Mouse (Mus musculus) hindbrain, embryonic 14.5 days (tissue): ENCODE measurements at regions not wholly inside any gene's neighbourhood (a gene's known extent, or its start where the extent isn't known, plus 50 kb on each side); places are given as distances from the start of the nearest gene placed in this dataset.
"Not testable (repeated sequence)": the region's sequence is repeated elsewhere in the genome, so short reads cannot be mapped to it uniquely, and the experiment has no call there.

Experiments
- ATAC-seq: fragments of 200-750 bp; cut with Nextera tagmentation; 2 replicates; pipeline ENCODE4 v1.8.0; 2017; ENCODE audit warnings: moderate number of reproducible peaks, mild to moderate bottlenecking, moderate TSS enrichment, moderate library complexity; ENCODE audit not compliant: low FRiP score
- DNase-seq: peaks from one replicate; pipeline ENCODE4 v3.0.0-alpha.2; 2015; ENCODE audit warnings: low spot score
- H3K27ac ChIP-seq: fragments of 300-500 bp; sonication (generic); 2 replicates; pipeline ENCODE4 v1.5.1; 2014; ENCODE audit warnings: mild to moderate bottlenecking, moderate library complexity
- H3K27me3 ChIP-seq: fragments of 300-500 bp; sonication (generic); 2 replicates; pipeline ENCODE4 v1.6.1; 2014; ENCODE audit warnings: mild to moderate bottlenecking, low read length, mixed read lengths; ENCODE audit not compliant: control insufficient read depth, insufficient read depth
- H3K36me3 ChIP-seq: fragments of 300-500 bp; sonication (generic); replicated peaks from 2 replicates; pipeline ENCODE4 v1.6.1; 2014; ENCODE audit not compliant: control insufficient read depth, insufficient read depth
- H3K4me1 ChIP-seq: fragments of 300-500 bp; sonication (generic); replicated peaks from 2 replicates; pipeline ENCODE4 v1.6.1; 2014; ENCODE audit warnings: antibody characterized with exemption, low read length, mixed read lengths; ENCODE audit not compliant: control insufficient read depth, insufficient read depth
- H3K4me2 ChIP-seq: fragments of 300-500 bp; sonication (generic); replicated peaks from 2 replicates; pipeline ENCODE4 v1.6.1; 2014; ENCODE audit warnings: mild to moderate bottlenecking, moderate library complexity
- H3K4me3 ChIP-seq: fragments of 300-500 bp; sonication (generic); replicated peaks from 2 replicates; pipeline ENCODE4 v1.5.1; 2014; ENCODE audit warnings: mild to moderate bottlenecking, low read length
- H3K9ac ChIP-seq: fragments of 300-500 bp; sonication (generic); 2 replicates; pipeline ENCODE4 v1.6.1; 2014
- H3K9me3 ChIP-seq: fragments of 300-500 bp; sonication (generic); 2 replicates; pipeline ENCODE4 v1.6.1; 2016; ENCODE audit warnings: low read length; ENCODE audit not compliant: control insufficient read depth
- WGBS: fragments of 180-500 bp; shearing (Covaris S2); extraction: QIAGEN DNeasy Blood & Tissue Kit; methylation state at CpG from one replicate; pipeline ENCODE4 v1.1.7; 2014; 5-methylcytosine and 5-hydroxymethylcytosine counted together

GRCm38 (mm10) chr13:58663316-58663715 is 52.6 kb upstream of the Slc28a3 start:
- H3K27ac ChIP-seq = no peak overlapping the region
- WGBS = 64% methylated on average over 4 of the region's 4 CpGs
- DNase-seq = no peak
- H3K4me2 ChIP-seq = no peak overlapping the region
- H3K9ac ChIP-seq = no peak overlapping the region
- H3K4me3 ChIP-seq = no peak overlapping the region
- H3K9me3 ChIP-seq = no peaks in the 10 kb centered on the region
- H3K4me1 ChIP-seq = no peaks in the 10 kb centered on the region
- no peaks in the 10 kb centered on the region for H3K36me3 ChIP-seq
- ATAC-seq = no peak
- no peaks in the 10 kb centered on the region for H3K27me3 ChIP-seq

- H3K27me3 ChIP-seq = no peaks in the 10 kb centered on the region
- 50% methylated on average over 21 of the region's 21 CpGs for WGBS
- H3K9ac ChIP-seq = no peak overlapping the region
- DNase-seq = no peak
- no peaks in the 10 kb centered on the region for H3K36me3 ChIP-seq
- H3K27ac ChIP-seq = no peak overlapping the region
- peak overlapping the region; percentile 30 for H3K4me2 ChIP-seq
- no peaks in the 10 kb centered on the region for H3K9me3 ChIP-seq
- no peak for ATAC-seq
- no peak overlapping the region for H3K4me3 ChIP-seq
- H3K4me1 ChIP-seq = no peaks in the 10 kb centered on the region
Measured at GRCm38 (mm10) chr13:58668664-58669063, 58.0 kb upstream of the Slc28a3 start.

- no peak for DNase-seq
- Histone ChIP-seq H3K4me2 (no peak overlapping the region), H3K36me3 (no peaks in the 10 kb centered on the region), H3K4me1 (no peaks in the 10 kb centered on the region), H3K9me3 (no peaks in the 10 kb centered on the region), H3K9ac (no peak overlapping the region), H3K27me3 (no peaks in the 10 kb centered on the region), H3K4me3 (no peak overlapping the region), H3K27ac (no peak overlapping the region)
- no peak for ATAC-seq
- 70% methylated on average over 9 of the region's 9 CpGs for whole genome bisulfite sequencing
Measured at GRCm38 (mm10) chr13:58670206-58670605, 59.5 kb upstream of the Slc28a3 start.

GRCm38 (mm10) chr13:58675611-58676010 is 64.9 kb upstream of the Slc28a3 start:
- not testable (repeated sequence) for H3K9ac ChIP-seq, H3K4me2 ChIP-seq, H3K27ac ChIP-seq, H3K27me3 ChIP-seq, DNase-seq, H3K4me3 ChIP-seq, H3K36me3 ChIP-seq, ATAC-seq, H3K9me3 ChIP-seq, H3K4me1 ChIP-seq
- 90% methylated on average over 1 of the region's 1 CpGs for WGBS

- H3K4me2 ChIP-seq = no peak overlapping the region
- no peak overlapping the region for H3K9ac ChIP-seq
- no peaks in the 10 kb centered on the region for H3K36me3 ChIP-seq
- H3K27me3 ChIP-seq = no peaks in the 10 kb centered on the region
- H3K27ac ChIP-seq = no peak overlapping the region
- no peaks in the 10 kb centered on the region for H3K9me3 ChIP-seq
- no peak overlapping the region for H3K4me3 ChIP-seq
- DNase-seq (no peak), ATAC-seq (no peak)
- no peaks in the 10 kb centered on the region for H3K4me1 ChIP-seq
- WGBS = 74% methylated on average over 7 of the region's 7 CpGs
Measured at GRCm38 (mm10) chr13:58677521-58677920, 66.8 kb upstream of the Slc28a3 start.

- Histone ChIP-seq H3K4me2 (no peak overlapping the region), H3K9ac (no peak overlapping the region), H3K4me1 (no peaks in the 10 kb centered on the region), H3K9me3 (no peaks in the 10 kb centered on the region), H3K27ac (no peak overlapping the region), H3K4me3 (no peak overlapping the region), H3K27me3 (no peaks in the 10 kb centered on the region), H3K36me3 (no peaks in the 10 kb centered on the region)
- 74% methylated on average over 6 of the region's 6 CpGs for WGBS
- ATAC-seq (no peak), DNase-seq (no peak)
Measured at GRCm38 (mm10) chr13:58679663-58680062, 69.0 kb upstream of the Slc28a3 start.

GRCm38 (mm10) chr13:58686822-58687221 is 76.1 kb upstream of the Slc28a3 start:
- H3K4me2 ChIP-seq = no peak overlapping the region
- H3K27ac ChIP-seq = no peak overlapping the region
- no peak overlapping the region for H3K4me3 ChIP-seq
- ATAC-seq (no peak), DNase-seq (no peak)
- H3K27me3 ChIP-seq = no peaks in the 10 kb centered on the region
- no peaks in the 10 kb centered on the region for H3K36me3 ChIP-seq
- no peaks in the 10 kb centered on the region for H3K4me1 ChIP-seq
- 75% methylated on average over 5 of the region's 5 CpGs for WGBS
- no peak overlapping the region for H3K9ac ChIP-seq
- H3K9me3 ChIP-seq = no peaks in the 10 kb centered on the region

- Histone ChIP-seq H3K9ac (no peak overlapping the region), H3K4me2 (no peak overlapping the region), H3K4me1 (no peaks in the 10 kb centered on the region), H3K9me3 (no peaks in the 10 kb centered on the region), H3K4me3 (no peak overlapping the region), H3K27ac (no peak overlapping the region), H3K36me3 (no peaks in the 10 kb centered on the region), H3K27me3 (no peaks in the 10 kb centered on the region)
- ATAC-seq (no peak), DNase-seq (no peak)
- WGBS = 76% methylated on average over 2 of the region's 2 CpGs
Measured at GRCm38 (mm10) chr13:58687609-58688008, 76.9 kb upstream of the Slc28a3 start.

GRCm38 (mm10) chr13:58688249-58688648 is 77.6 kb upstream of the Slc28a3 start:
- H3K4me1 ChIP-seq = no peaks in the 10 kb centered on the region
- WGBS = 81% methylated on average over 2 of the region's 2 CpGs
- no peak overlapping the region for H3K9ac ChIP-seq
- no peaks in the 10 kb centered on the region for H3K9me3 ChIP-seq
- no peaks in the 10 kb centered on the region for H3K27me3 ChIP-seq
- no peak for ATAC-seq
- H3K4me2 ChIP-seq = no peak overlapping the region
- DNase-seq = no peak
- no peaks in the 10 kb centered on the region for H3K36me3 ChIP-seq
- no peak overlapping the region for H3K27ac ChIP-seq
- H3K4me3 ChIP-seq = no peak overlapping the region

- no peaks in the 10 kb centered on the region for H3K4me1 ChIP-seq
- no peak for DNase-seq
- ATAC-seq = no peak
- H3K4me2 ChIP-seq = no peak overlapping the region
- H3K27me3 ChIP-seq = no peaks in the 10 kb centered on the region
- 31% methylated on average over 6 of the region's 6 CpGs for WGBS
- H3K36me3 ChIP-seq = no peaks in the 10 kb centered on the region
- H3K9me3 ChIP-seq = no peaks in the 10 kb centered on the region
- H3K27ac ChIP-seq = no peak overlapping the region
- no peak overlapping the region for H3K4me3 ChIP-seq
- H3K9ac ChIP-seq = no peak overlapping the region
Measured at GRCm38 (mm10) chr13:58694703-58695102, 84.0 kb upstream of the Slc28a3 start.
